Mouse (Mus musculus) lung, postnatal 0 days (tissue): ENCODE data around the gene Scmh1. TPM values are rescaled to one million over a fixed set of nuclear protein-coding genes. Genes with fewer than 3 reads are reported as not detected.

Experiments
- ATAC-seq: fragments of 200-750 bp; cut with Nextera tagmentation; 2 replicates; pipeline ENCODE4 v1.8.0; 2017; ENCODE audit warnings: moderate library complexity
- DNase-seq: peaks from one replicate; pipeline ENCODE4 v3.0.0-alpha.2; 2016; ENCODE audit warnings: low spot score
- H3K27ac ChIP-seq: fragments of 300-500 bp; sonication (generic); 2 replicates; pipeline ENCODE4 v1.5.1; 2014; ENCODE audit warnings: antibody characterized with exemption, mild to moderate bottlenecking, low read length, mixed read lengths
- H3K27me3 ChIP-seq: fragments of 300-500 bp; sonication (generic); replicated peaks from 2 replicates; pipeline ENCODE4 v1.6.1; 2014; ENCODE audit warnings: low read length, mixed read lengths; ENCODE audit not compliant: insufficient read depth
- H3K36me3 ChIP-seq: fragments of 300-500 bp; sonication (generic); 2 replicates; pipeline ENCODE4 v1.6.1; 2014; ENCODE audit warnings: low read length, mixed read lengths; ENCODE audit not compliant: insufficient read depth
- H3K4me1 ChIP-seq: fragments of 300-500 bp; sonication (generic); 2 replicates; pipeline ENCODE4 v1.6.1; 2014; ENCODE audit warnings: antibody characterized with exemption, low read depth, low read length, mixed read lengths; ENCODE audit not compliant: insufficient read depth
- H3K4me2 ChIP-seq: fragments of 300-500 bp; sonication (generic); replicated peaks from 2 replicates; pipeline ENCODE4 v1.6.1; 2014; ENCODE audit warnings: low read depth, mild to moderate bottlenecking, low read length, moderate library complexity, mixed read lengths
- H3K4me3 ChIP-seq: fragments of 300-500 bp; sonication (generic); 2 replicates; pipeline ENCODE4 v1.5.1; 2014; ENCODE audit warnings: low read depth, low read length
- H3K9ac ChIP-seq: fragments of 300-500 bp; sonication (generic); replicated peaks from 2 replicates; pipeline ENCODE4 v1.6.1; 2014; ENCODE audit warnings: low read depth, mild to moderate bottlenecking
- H3K9me3 ChIP-seq: fragments of 300-500 bp; sonication (generic); 2 replicates; pipeline ENCODE4 v1.6.1; 2016; ENCODE audit warnings: low read length, mixed read lengths
- CTCF ChIP-seq: IDR thresholded peaks from 2 replicates; pipeline ENCODE4 v1.5.1; 2016; ENCODE audit warnings: antibody characterized with exemption, mild to moderate bottlenecking
- EP300 ChIP-seq: IDR thresholded peaks from 2 replicates; pipeline ENCODE4 v1.6.1; 2016; ENCODE audit warnings: antibody characterized with exemption, mild to moderate bottlenecking, control low read depth
- WGBS: fragments of 180-500 bp; shearing (Covaris S2); extraction: QIAGEN DNeasy Blood & Tissue Kit; methylation state at CpG from one replicate; pipeline ENCODE4 v1.1.7; 2014; 5-methylcytosine and 5-hydroxymethylcytosine counted together
- polyA plus RNA-seq: library from polyadenylated mRNA; unstranded; fragments of >200 nt; fragmentation: Nextera tagmentation; extraction: Ambion mirVana; gene quantifications from 2 replicates; pipeline ENCODE4 v1.2.1, GENCODE M21; 2015

The Scmh1 gene
- polyA plus RNA-seq, 1 experiment from 2014 or later = 26.1 TPM

DNA sequence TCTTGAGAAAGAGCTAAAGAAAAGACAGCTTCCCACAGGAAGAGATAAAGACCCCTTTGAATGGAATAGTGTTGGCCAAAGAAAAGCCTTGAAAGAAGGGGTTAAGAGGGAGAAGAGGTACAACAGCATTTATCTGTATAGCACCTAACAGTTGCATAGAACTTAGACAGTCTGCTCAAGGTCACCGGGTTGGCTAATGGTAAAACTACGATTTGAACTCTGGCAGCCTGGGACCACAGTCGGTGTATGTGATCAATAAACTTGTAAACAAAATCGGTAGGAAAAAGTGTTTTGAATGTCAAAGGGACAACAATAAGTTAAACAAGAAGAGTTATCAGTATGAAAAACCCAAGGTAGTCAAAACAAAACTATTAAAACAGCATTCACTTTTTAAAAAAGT is 13.0 kb downstream of the Scmh1 start:
- DNase-seq (no peak), ATAC-seq (no peak)
- Histone ChIP-seq H3K4me3 (no peak overlapping the region), H3K9me3 (no peaks in the 10 kb centered on the region), H3K36me3 (no peaks in the 10 kb centered on the region), H3K27me3 (no peaks in the 10 kb centered on the region), H3K4me1 (peaks cover 3% of the 10 kb centered on the region; the same call in 1 of the 2 replicates), H3K27ac (no peak overlapping the region), H3K4me2 (no peak overlapping the region), H3K9ac (no peak overlapping the region)
- no peak for TF ChIP-seq CTCF
- TF ChIP-seq EP300 = no peak
- 80% methylated on average over 4 of the region's 4 CpGs for WGBS

DNA sequence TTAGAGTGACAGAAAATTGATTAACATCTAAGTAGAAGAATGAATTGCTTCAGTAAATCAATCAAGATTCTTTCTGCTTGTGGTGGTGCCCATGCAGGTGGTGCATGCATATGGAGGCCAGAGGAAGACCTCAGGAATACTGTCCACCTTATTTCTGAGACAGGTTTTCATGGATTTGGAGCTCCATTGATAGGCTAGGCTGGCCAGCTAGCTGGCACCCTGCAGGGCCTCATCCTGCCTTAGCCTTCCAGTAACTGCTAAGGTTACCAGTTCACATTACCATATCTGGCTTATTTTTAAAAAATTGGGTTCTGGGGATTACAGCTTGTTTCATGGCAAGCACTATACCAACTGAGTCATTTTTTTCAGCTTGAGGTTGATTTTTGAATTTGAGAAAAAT is 15.1 kb downstream of the Scmh1 start:
- no peak for TF ChIP-seq CTCF
- no peak for TF ChIP-seq EP300

DNA sequence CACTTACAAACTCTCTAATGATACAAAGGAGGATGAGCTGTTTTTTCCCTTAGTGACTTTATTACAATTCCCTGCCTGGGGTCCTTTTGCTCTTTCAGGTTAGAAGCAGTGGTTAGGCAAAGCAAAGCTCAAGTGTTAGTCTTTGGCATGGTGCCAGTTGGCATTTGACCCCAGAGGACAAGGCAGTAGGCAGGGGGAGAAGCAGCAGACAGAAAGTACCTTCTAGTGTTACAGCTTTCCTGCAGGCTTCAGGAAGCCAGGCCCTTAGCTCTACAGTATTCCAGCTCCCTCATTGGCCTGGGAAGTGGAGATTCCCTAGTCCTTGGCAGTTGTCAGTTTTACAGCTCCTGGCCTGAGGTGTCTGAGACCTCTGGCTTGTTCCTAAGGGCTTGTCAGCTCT is 15.6 kb downstream of the Scmh1 start:
- TF ChIP-seq EP300 (no peak), CTCF (no peak)
- DNase-seq = peak; percentile 31
- Histone ChIP-seq H3K27me3 (no peaks in the 10 kb centered on the region), H3K27ac (no peak overlapping the region), H3K9me3 (no peaks in the 10 kb centered on the region), H3K4me2 (no peak overlapping the region), H3K4me3 (no peak overlapping the region), H3K36me3 (no peaks in the 10 kb centered on the region), H3K9ac (no peak overlapping the region), H3K4me1 (peaks cover 3% of the 10 kb centered on the region; the same call in 1 of the 2 replicates)
- no peak for ATAC-seq

More for the DNA sequence above, 15.1 kb downstream of the Scmh1 start:
- Histone ChIP-seq H3K27ac (no peak overlapping the region), H3K4me2 (no peak overlapping the region), H3K4me3 (no peak overlapping the region), H3K27me3 (no peaks in the 10 kb centered on the region), H3K4me1 (peaks cover 3% of the 10 kb centered on the region; the same call in 1 of the 2 replicates), H3K36me3 (no peaks in the 10 kb centered on the region), H3K9me3 (no peaks in the 10 kb centered on the region), H3K9ac (no peak overlapping the region)
- DNase-seq = no peak
- ATAC-seq = no peak

DNA sequence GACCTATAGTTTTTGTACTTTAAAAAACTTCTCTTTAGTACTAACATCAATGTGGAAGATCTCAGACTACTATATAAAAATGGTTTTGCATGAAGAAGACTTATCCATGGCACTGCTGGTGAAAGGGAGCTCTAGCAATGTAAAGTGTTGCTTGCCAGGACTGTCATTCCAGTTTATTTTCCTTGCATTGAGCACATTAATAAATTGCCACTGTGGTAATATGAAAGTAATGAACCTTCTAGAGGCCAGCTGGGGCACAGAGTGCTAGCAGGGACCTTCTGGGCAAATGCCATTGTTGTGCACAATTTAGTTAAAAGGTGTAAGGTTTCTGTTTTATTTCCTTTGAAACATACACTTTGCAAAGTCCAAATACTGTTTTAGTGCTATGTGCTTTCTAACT is 25.5 kb downstream of the Scmh1 start:
- no peak for ATAC-seq
- TF ChIP-seq EP300 (no peak), CTCF (no peak)

DNA sequence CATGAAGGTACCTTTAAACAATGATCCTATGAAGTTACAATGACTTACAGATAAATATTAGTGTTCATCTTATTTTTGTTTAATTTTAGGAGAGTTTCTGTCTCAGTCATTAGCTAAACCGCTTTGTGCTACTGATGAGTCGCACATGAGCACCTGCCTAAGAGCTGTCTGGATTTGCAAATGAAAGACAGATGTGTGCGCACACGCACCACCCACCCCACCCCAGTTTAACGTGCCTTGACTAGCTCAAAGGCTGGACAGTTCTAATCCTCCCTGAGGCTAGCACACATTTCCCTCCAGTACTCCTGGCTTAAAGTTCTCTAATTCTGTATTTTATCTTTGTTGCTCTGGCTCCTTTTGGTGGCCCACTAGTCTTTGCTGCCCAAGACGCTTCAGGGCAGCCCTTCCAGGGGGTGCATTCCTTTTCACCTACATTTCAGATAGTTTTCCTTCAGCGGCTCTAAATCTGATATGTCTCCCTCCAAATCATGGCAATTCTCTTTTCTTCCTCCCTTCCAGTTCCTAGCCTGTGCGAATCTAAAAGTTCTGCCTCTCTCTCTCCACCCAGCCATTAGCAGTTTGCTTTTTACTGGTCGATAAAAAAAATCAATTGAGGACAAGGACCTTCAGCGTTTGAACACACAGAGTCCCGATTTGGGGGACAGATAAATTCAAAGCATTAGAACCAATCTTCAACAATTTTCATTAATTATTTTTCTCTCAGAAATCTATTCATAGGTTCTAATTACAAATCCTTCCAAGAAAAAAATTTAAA is 27.7 kb downstream of the Scmh1 start:
- ATAC-seq (no peak), DNase-seq (no peak)
- H3K4me1 ChIP-seq = no peaks in the 10 kb centered on the region
- TF ChIP-seq EP300 (no peak), CTCF (no peak)
- H3K4me2 ChIP-seq = no peak overlapping the region
- H3K27ac ChIP-seq = no peak overlapping the region
- H3K27me3 ChIP-seq = no peaks in the 10 kb centered on the region
- H3K9me3 ChIP-seq = no peaks in the 10 kb centered on the region
- H3K9ac ChIP-seq = no peak overlapping the region
- 77% methylated on average over 11 of the region's 11 CpGs for WGBS
- no peaks in the 10 kb centered on the region for H3K36me3 ChIP-seq
- no peak overlapping the region for H3K4me3 ChIP-seq

More for the DNA sequence above, 25.5 kb downstream of the Scmh1 start:
- Histone ChIP-seq H3K4me1 (no peaks in the 10 kb centered on the region), H3K4me3 (no peak overlapping the region), H3K36me3 (no peaks in the 10 kb centered on the region), H3K4me2 (no peak overlapping the region), H3K9me3 (no peaks in the 10 kb centered on the region), H3K27me3 (no peaks in the 10 kb centered on the region), H3K27ac (no peak overlapping the region), H3K9ac (no peak overlapping the region)
- no peak for DNase-seq

DNA sequence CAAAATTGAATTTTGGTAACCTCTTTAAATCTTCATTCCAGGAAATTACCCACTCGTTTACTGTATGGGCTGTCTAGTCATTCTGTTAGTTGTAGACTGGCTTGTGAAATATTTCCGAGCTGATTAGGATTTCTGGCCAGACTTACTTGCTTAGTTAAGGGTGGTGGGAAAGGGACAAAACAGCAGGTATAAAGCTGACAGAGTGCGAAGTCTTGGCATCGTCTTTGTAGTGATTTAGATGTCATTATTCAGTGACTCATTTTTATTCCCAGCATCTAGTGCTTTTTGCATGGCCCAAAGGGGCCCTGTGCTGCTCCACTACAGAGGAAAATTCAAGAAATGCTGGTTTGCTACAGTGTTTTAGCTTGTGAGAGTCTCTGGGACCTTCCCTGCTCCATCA is 56.7 kb downstream of the Scmh1 start:
- Histone ChIP-seq H3K4me1 (no peaks in the 10 kb centered on the region), H3K9ac (no peak overlapping the region), H3K27ac (no peak overlapping the region), H3K27me3 (no peaks in the 10 kb centered on the region), H3K4me3 (no peak overlapping the region), H3K36me3 (no peaks in the 10 kb centered on the region), H3K4me2 (no peak overlapping the region), H3K9me3 (no peaks in the 10 kb centered on the region)
- DNase-seq (no peak), ATAC-seq (no peak)
- no peak for TF ChIP-seq EP300
- 81% methylated on average over 4 of the region's 4 CpGs for WGBS
